Mouse (Mus musculus) liver, embryonic 16.5 days (tissue): ENCODE data around the gene Olfr1414. TPM values are rescaled to one million over a fixed set of nuclear protein-coding genes. Genes with fewer than 3 reads are reported as not detected.
"Not testable (repeated sequence)": the region's sequence is repeated elsewhere in the genome, so short reads cannot be mapped to it uniquely, and the experiment has no call there.

ENCODE experiments used
- ATAC-seq: fragments of 200-750 bp; cut with Nextera tagmentation; 2 replicates; pipeline ENCODE4 v1.8.0; 2017; ENCODE audit warnings: low read depth, mild to moderate bottlenecking, moderate number of reproducible peaks, moderate library complexity
- H3K27ac ChIP-seq: fragments of 300-500 bp; sonication (generic); 2 replicates; pipeline ENCODE4 v1.5.1; 2014; ENCODE audit warnings: mild to moderate bottlenecking, low read length
- H3K27me3 ChIP-seq: fragments of 300-500 bp; sonication (generic); 2 replicates; pipeline ENCODE4 v1.6.1; 2014; ENCODE audit warnings: low read depth, low read length, mixed read lengths; ENCODE audit not compliant: control insufficient read depth, insufficient read depth
- H3K36me3 ChIP-seq: fragments of 300-500 bp; sonication (generic); 2 replicates; pipeline ENCODE4 v1.6.1; 2014; ENCODE audit warnings: mild to moderate bottlenecking; ENCODE audit not compliant: control insufficient read depth, insufficient read depth
- H3K4me1 ChIP-seq: fragments of 300-500 bp; sonication (generic); 2 replicates; pipeline ENCODE4 v1.6.1; 2014; ENCODE audit warnings: low read depth, low read length, mixed read lengths; ENCODE audit not compliant: control insufficient read depth
- H3K4me2 ChIP-seq: fragments of 300-500 bp; sonication (generic); 2 replicates; pipeline ENCODE4 v1.6.1; 2014; ENCODE audit warnings: low read depth, low read length, mixed read lengths
- H3K4me3 ChIP-seq: fragments of 300-500 bp; sonication (generic); 2 replicates; pipeline ENCODE4 v1.5.1; 2014; ENCODE audit warnings: low read depth, mild to moderate bottlenecking, low read length
- H3K9ac ChIP-seq: fragments of 300-500 bp; sonication (generic); 2 replicates; pipeline ENCODE4 v1.6.1; 2014; ENCODE audit warnings: low read depth, low read length
- H3K9me3 ChIP-seq: fragments of 300-500 bp; sonication (generic); replicated peaks from 2 replicates; pipeline ENCODE4 v1.6.1; 2016; ENCODE audit warnings: low read length; ENCODE audit not compliant: control insufficient read depth
- WGBS: fragments of 180-500 bp; shearing (Covaris S2); extraction: QIAGEN DNeasy Blood & Tissue Kit; methylation state at CpG from one replicate; pipeline ENCODE4 v1.1.7; 2014; ENCODE audit not compliant: insufficient replicate concordance; 5-methylcytosine and 5-hydroxymethylcytosine counted together
- polyA plus RNA-seq: library from polyadenylated mRNA; unstranded; fragments of >200 nt; fragmentation: Nextera tagmentation; extraction: Ambion mirVana; gene quantifications from 2 replicates; pipeline ENCODE4 v1.2.1, GENCODE M21; 2015

The Olfr1414 gene
- polyA plus RNA-seq: not detected in 2 replicates

DNA sequence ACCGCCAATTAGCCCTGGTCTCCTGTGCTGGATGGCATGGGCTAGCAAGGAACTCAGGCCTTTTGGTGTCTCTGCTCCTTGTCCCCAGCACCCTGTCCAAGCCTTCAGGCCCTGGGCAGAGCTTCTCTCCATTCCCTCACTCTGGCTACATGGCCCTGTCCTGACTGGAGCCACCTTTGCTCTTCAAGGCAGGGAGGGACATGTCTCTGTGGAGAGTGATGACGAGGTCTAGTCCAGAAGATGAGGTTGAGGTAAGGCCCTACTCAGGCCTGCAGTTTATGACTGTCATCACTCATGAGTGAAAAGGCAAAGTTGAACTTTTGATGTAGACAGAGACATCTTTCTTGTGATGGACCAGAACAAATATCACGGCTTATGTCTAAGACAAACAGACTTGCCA, at the start of gene Olfr1414:
TSS of gene Olfr1414 (minus strand) at position 101 of the 400 bp plus-strand sequence.
- Histone ChIP-seq H3K27me3 (no peaks in the 10 kb centered on the region), H3K36me3 (no peaks in the 10 kb centered on the region), H3K9ac (no peak within 1 kb of the TSS), H3K4me2 (no peak within 1 kb of the TSS), H3K9me3 (no peaks in the 10 kb centered on the region), H3K4me1 (no peaks in the 10 kb centered on the region), H3K27ac (no peak within 1 kb of the TSS), H3K4me3 (no peak within 1 kb of the TSS)
- ATAC-seq: no peak
- WGBS: 53% methylated on average over 3 of the region's 3 CpGs

DNA sequence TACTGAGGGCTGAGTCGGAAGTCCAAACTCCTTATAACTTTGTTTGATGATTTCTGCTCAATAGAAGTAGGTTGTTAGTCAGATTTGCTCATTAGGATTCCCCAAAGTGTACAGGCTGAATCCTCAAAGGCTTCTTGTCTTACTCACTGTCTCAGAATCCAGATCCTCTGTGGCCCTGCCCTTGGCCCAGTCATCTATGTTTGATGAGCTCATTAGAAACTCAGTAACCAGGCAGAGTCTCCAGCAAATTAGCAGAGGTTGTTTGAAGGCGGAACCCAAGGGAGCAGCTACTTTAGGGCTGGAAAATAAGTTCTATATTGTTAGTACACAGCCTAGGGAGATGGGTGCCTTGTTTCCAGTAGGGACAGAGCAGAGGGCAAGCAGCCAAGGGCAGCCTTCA, 27.5 kb upstream of the Olfr1414 start:
- H3K4me2 ChIP-seq: no peak overlapping the region
- H3K9ac ChIP-seq: no peak overlapping the region
- H3K4me1 ChIP-seq: no peaks in the 10 kb centered on the region
- no peaks in the 10 kb centered on the region for H3K36me3 ChIP-seq
- H3K27ac ChIP-seq: no peak overlapping the region
- H3K27me3 ChIP-seq: no peaks in the 10 kb centered on the region
- no peaks in the 10 kb centered on the region for H3K9me3 ChIP-seq
- 48% methylated on average over 2 of the region's 2 CpGs for WGBS
- ATAC-seq: no peak
- no peak overlapping the region for H3K4me3 ChIP-seq

DNA sequence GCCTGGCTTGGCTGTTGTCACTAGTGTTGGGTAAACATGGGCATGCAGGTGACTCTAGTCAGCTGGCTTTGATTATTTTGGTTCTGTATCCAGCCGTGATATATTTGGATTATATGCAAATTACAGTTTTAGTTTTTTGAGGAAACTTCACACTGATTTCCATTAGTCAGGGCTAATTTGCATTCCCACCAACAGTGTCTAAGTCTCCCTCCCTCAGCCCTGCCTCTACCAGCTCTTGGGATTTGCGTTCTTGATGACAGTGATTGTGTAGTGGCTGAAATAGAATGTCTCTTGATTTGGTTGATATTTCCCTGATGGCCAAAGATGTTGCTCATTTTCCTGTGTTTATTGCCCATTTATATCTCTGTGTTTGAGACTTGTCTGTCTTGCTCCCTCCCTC, 20.6 kb upstream of the Olfr1414 start:
- WGBS: 35% methylated on average over 2 of the region's 2 CpGs

DNA sequence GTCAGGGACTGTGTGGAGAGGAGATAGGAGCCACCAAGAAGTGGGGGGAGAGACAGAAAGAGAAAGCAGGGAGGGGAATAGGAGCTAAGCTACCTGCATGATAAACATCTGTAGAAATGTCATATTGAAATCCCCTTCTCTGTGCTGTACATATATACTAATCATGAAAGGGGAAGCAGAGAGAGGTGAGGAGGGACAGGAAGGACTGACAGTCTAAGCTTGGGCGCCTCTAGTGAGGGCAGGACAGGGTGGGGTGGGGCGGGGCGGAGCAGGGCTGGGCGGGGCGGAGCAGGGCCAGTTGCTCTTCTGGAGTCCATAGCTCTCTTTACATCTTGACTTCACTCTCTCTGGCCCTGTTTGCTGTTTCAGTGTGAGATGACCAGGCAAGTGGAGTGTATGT, 18.5 kb upstream of the Olfr1414 start:
- no peak overlapping the region for H3K4me2 ChIP-seq
- WGBS: 17% methylated on average over 5 of the region's 5 CpGs

More for the DNA sequence above, 20.6 kb upstream of the Olfr1414 start:
- Histone ChIP-seq H3K27me3 (no peaks in the 10 kb centered on the region), H3K4me2 (no peak overlapping the region), H3K9me3 (no peaks in the 10 kb centered on the region), H3K4me3 (no peak overlapping the region), H3K36me3 (no peaks in the 10 kb centered on the region), H3K4me1 (no peaks in the 10 kb centered on the region), H3K27ac (no peak overlapping the region), H3K9ac (no peak overlapping the region)
- no peak for ATAC-seq

DNA sequence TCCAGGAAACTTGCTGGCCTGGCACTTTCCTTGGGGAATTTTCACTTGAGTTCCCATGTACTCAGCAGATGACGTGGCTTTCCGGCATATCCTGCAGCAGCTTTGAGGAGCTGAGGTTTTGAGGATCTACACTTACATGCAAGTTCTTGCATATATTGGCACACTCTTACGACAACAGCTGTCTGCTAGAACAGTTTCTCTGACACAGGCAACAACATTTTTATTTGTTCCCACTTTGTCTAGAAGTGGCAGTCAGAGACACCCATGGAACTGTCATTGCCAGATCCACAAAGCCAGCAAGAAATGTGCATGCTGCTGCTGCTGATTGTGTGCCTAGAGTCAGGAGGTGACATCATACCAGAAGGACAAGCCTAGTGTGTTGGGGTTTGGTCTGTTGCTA, 5.3 kb upstream of the Olfr1414 start:
- H3K9me3 ChIP-seq: no peaks in the 10 kb centered on the region
- no peak overlapping the region for H3K4me2 ChIP-seq

More for the DNA sequence above, 18.5 kb upstream of the Olfr1414 start:
- Histone ChIP-seq H3K4me1 (no peaks in the 10 kb centered on the region), H3K27ac (no peak overlapping the region), H3K9me3 (no peaks in the 10 kb centered on the region), H3K9ac (no peak overlapping the region), H3K4me3 (no peak overlapping the region), H3K36me3 (no peaks in the 10 kb centered on the region), H3K27me3 (no peaks in the 10 kb centered on the region)
- no peak for ATAC-seq

DNA sequence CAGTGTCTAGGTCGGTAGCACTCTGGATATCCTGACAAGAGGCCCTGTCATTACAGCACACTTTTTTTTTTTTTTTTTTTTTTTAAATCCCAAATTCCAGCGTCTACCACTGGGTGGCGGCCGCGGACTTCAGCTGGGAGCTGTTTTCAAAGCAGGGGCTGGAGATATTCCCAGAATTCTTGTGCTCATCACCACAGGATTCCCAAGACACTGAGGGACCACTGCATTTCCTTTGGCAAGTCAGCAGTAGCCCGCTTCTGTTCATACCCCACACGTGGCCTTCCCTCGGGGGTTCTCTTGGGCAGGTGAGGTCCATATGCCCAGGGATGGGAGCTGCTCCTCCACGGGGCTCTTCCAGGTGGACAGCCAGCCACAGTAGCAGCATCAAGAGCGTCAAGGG, 2.9 kb upstream of the Olfr1414 start:
- Histone ChIP-seq H3K4me2 (no peak overlapping the region), H3K27me3 (no peaks in the 10 kb centered on the region), H3K27ac (no peak overlapping the region), H3K9ac (no peak overlapping the region), H3K36me3 (no peaks in the 10 kb centered on the region), H3K4me3 (no peak overlapping the region), H3K4me1 (no peaks in the 10 kb centered on the region), H3K9me3 (no peaks in the 10 kb centered on the region)
- ATAC-seq: no peak
- WGBS: 13% methylated on average over 10 of the region's 10 CpGs

More for the DNA sequence above, 5.3 kb upstream of the Olfr1414 start:
- 71% methylated on average over 3 of the region's 3 CpGs for WGBS
- Histone ChIP-seq H3K4me3 (no peak overlapping the region), H3K4me1 (no peaks in the 10 kb centered on the region), H3K36me3 (no peaks in the 10 kb centered on the region), H3K27me3 (no peaks in the 10 kb centered on the region), H3K9ac (no peak overlapping the region), H3K27ac (no peak overlapping the region)
- no peak for ATAC-seq

DNA sequence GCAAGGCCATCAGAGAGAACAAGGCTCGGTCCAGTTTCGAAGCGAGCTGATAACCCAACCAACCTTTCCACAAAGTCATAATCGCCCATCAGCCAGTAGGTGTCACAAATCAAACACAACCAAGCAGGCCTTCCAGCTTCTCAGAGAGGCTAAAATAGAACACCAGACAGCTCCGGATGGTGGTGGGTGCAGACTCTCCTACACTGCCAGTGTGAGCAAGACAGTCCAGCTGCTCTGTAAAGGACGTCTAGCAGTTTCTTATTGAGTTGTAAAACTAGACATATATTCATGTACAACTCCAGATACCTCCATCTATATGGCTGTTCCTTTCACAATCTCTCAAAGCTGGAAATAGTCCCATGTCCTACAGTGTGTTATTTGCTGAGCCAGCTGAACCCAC, 585 bp upstream of the Olfr1414 start:
- no peak overlapping the region for H3K9ac ChIP-seq
- no peak overlapping the region for H3K4me3 ChIP-seq
- H3K9me3 ChIP-seq: no peaks in the 10 kb centered on the region
- 60% methylated on average over 6 of the region's 6 CpGs for WGBS
- H3K27me3 ChIP-seq: no peaks in the 10 kb centered on the region
- H3K4me1 ChIP-seq: no peaks in the 10 kb centered on the region
- H3K4me2 ChIP-seq: no peak overlapping the region
- no peak overlapping the region for H3K27ac ChIP-seq
- ATAC-seq: no peak
- H3K36me3 ChIP-seq: no peaks in the 10 kb centered on the region

DNA sequence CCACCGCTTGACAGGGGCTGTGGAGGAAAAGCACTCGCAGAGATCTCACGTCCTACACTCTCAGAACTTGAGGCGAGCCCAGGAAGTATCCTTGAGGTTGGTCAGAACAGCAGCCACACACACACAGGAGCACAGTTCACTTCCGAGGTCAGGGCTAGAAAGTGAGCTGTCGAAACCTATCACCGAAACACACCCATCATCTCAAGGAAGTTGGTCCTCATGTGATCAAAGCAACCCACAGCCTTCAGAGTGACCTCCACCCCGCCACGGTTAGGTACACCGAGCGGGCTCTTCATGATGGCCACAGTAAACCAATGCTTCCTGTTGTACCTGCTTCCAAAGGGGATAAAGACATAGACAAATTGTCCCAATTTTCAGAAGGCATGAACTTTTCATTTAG, 3.1 kb downstream of the Olfr1414 start:
- H3K9ac ChIP-seq: no peak overlapping the region
- H3K4me1 ChIP-seq: no peaks in the 10 kb centered on the region
- H3K27ac ChIP-seq: no peak overlapping the region
- ATAC-seq: no peak
- H3K36me3 ChIP-seq: no peaks in the 10 kb centered on the region
- H3K4me2 ChIP-seq: no peak overlapping the region
- WGBS: 44% methylated on average over 11 of the region's 11 CpGs
- no peak overlapping the region for H3K4me3 ChIP-seq
- H3K27me3 ChIP-seq: no peaks in the 10 kb centered on the region
- H3K9me3 ChIP-seq: no peaks in the 10 kb centered on the region

DNA sequence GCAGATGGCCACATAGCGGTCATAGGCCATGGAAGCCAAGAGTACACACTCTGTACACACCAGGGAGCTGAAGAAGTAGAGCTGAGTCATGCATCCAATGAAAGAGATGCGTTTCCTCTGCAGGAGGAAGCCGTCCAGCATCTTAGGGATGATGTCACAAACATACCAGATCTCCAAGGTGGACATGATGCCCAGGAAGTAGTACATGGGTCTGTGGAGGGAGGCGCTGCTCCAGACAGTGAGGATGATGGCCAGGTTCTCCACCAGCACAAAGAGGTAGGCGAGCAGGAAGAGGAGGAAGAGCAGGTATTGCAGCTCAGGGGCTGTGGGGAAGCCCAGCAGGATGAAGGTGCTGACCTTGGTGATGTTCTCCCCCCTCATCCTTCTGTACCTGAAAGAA, 6.8 kb downstream of the Olfr1414 start:
- H3K27me3 ChIP-seq, H3K27ac ChIP-seq, H3K4me2 ChIP-seq, ATAC-seq, H3K9me3 ChIP-seq, H3K9ac ChIP-seq, H3K36me3 ChIP-seq, H3K4me3 ChIP-seq, H3K4me1 ChIP-seq: not testable (repeated sequence)
- 62% methylated on average over 4 of the region's 5 CpGs for WGBS
